In genomic region chr9:71770991-71771767, GRCm38 (mm10) we compare ENCODE assay signal across 8 mouse cellular contexts. TPM values are rescaled to one million over a fixed set of nuclear protein-coding genes. Genes with fewer than 3 reads are reported as not detected.
A peak's percentile ranks its signal among the peaks of the same experiment; 100 is the strongest.
DNase-seq lines count a peak whose midpoint lies in the region; ATAC-seq and TF ChIP-seq lines count a peak whose summit lies in the region.

TSS of gene Cgnl1 (minus strand) at chr9:71771602.

- TF ChIP-seq CTCF in forebrain, postnatal 0 days (IDR thresholded peaks at IDR 0.05; ENCODE audit: low read depth) = no peak
- TF ChIP-seq CTCF in stomach, postnatal 0 days (IDR thresholded peaks at IDR 0.05; ENCODE audit: low read depth) = peak; percentile 58

- peak; percentile 75 for ATAC-seq in forebrain, postnatal 0 days
- peak; percentile 85 for ATAC-seq in hindbrain, embryonic 12.5 days (ENCODE audit: low FRiP score)
- ATAC-seq in limb, embryonic 12.5 days (ENCODE audit: insufficient number of reproducible peaks, insufficient read depth, low FRiP score, low TSS enrichment, low read depth) = peak; percentile 77
- peak; percentile 91 for ATAC-seq in midbrain, embryonic 12.5 days (ENCODE audit: low FRiP score, low read depth)
- ATAC-seq in stomach, postnatal 0 days (ENCODE audit: low FRiP score, low TSS enrichment) = peak; percentile 90
- ATAC-seq in erythroid progenitor cell, adult 5-6 weeks (replicated peaks; ENCODE audit: low FRiP score, poor library complexity, severe bottlenecking) = no peak

- no peaks in the 10 kb centered on the region for H3K4me1 ChIP-seq in forebrain, postnatal 0 days (ENCODE audit: insufficient read depth)
- peaks cover 6% of the 10 kb centered on the region; the same call in 1 of the 2 replicates for H3K4me1 ChIP-seq in hindbrain, embryonic 12.5 days
- peaks cover 20% of the 10 kb centered on the region for H3K4me1 ChIP-seq in limb, embryonic 12.5 days (replicated peaks)
- H3K4me1 ChIP-seq in midbrain, embryonic 12.5 days = peaks cover 12% of the 10 kb centered on the region; the same call in 1 of the 2 replicates
- H3K4me1 ChIP-seq in stomach, postnatal 0 days (replicated peaks; ENCODE audit: control insufficient read depth, insufficient read depth) = 0 out of 2 replicates have a peak, but pooled peaks cover 2% of the 10 kb centered on the region

- peaks cover 19% of the 10 kb centered on the region for H3K27me3 ChIP-seq in forebrain, postnatal 0 days (ENCODE audit: insufficient read depth, low read length)
- peaks cover 56% of the 10 kb centered on the region for H3K27me3 ChIP-seq in hindbrain, embryonic 12.5 days
- H3K27me3 ChIP-seq in limb, embryonic 12.5 days = peaks cover 13% of the 10 kb centered on the region
- peaks cover 61% of the 10 kb centered on the region for H3K27me3 ChIP-seq in midbrain, embryonic 12.5 days
- H3K27me3 ChIP-seq in stomach, postnatal 0 days (ENCODE audit: control insufficient read depth, insufficient read depth, low read length) = no peaks in the 10 kb centered on the region

- peak; percentile 67 for DNase-seq in ZHBTc4 (ENCODE audit: low read depth, low spot score)
- peak; percentile 62 for DNase-seq in cerebellum, adult 11-12 months
- peak; percentile 30 for DNase-seq in forebrain, postnatal 0 days
- DNase-seq in stomach, postnatal 0 days (ENCODE audit: low spot score) = peak; percentile 75

- peak within 1 kb of the TSS; percentile 49 for H3K4me3 ChIP-seq in forebrain, postnatal 0 days (ENCODE audit: low read depth, low read length)
- peak within 1 kb of the TSS; percentile 62 for H3K4me3 ChIP-seq in hindbrain, embryonic 12.5 days
- peak within 1 kb of the TSS; percentile 66 for H3K4me3 ChIP-seq in limb, embryonic 12.5 days (replicated peaks)
- H3K4me3 ChIP-seq in midbrain, embryonic 12.5 days = peak within 1 kb of the TSS; percentile 65
- peak within 1 kb of the TSS; percentile 68 for H3K4me3 ChIP-seq in stomach, postnatal 0 days (ENCODE audit: low read depth, low read length)

- no peaks in the 10 kb centered on the region for H3K36me3 ChIP-seq in forebrain, postnatal 0 days (ENCODE audit: insufficient read depth)
- no peaks in the 10 kb centered on the region for H3K36me3 ChIP-seq in hindbrain, embryonic 12.5 days
- H3K36me3 ChIP-seq in limb, embryonic 12.5 days = no peaks in the 10 kb centered on the region
- no peaks in the 10 kb centered on the region for H3K36me3 ChIP-seq in midbrain, embryonic 12.5 days
- no peaks in the 10 kb centered on the region for H3K36me3 ChIP-seq in stomach, postnatal 0 days (ENCODE audit: control insufficient read depth, insufficient read depth, low read length)

- WGBS in forebrain, postnatal 0 days = 2% methylated on average over 62 of the region's 67 CpGs
- WGBS in hindbrain, embryonic 12.5 days = under 1% methylated on average over 60 of the region's 67 CpGs
- WGBS in limb, embryonic 12.5 days = under 1% methylated on average over 49 of the region's 67 CpGs
- 0% methylated on average over 60 of the region's 67 CpGs for WGBS in midbrain, embryonic 12.5 days
- under 1% methylated on average over 64 of the region's 67 CpGs for WGBS in stomach, postnatal 0 days

- no peaks in the 10 kb centered on the region for H3K9me3 ChIP-seq in forebrain, postnatal 0 days (ENCODE audit: low read length)
- no peaks in the 10 kb centered on the region for H3K9me3 ChIP-seq in hindbrain, embryonic 12.5 days (replicated peaks)
- H3K9me3 ChIP-seq in limb, embryonic 12.5 days = no peaks in the 10 kb centered on the region
- no peaks in the 10 kb centered on the region for H3K9me3 ChIP-seq in midbrain, embryonic 12.5 days
- H3K9me3 ChIP-seq in stomach, postnatal 0 days (ENCODE audit: control insufficient read depth, low read length) = no peaks in the 10 kb centered on the region

- peak within 1 kb of the TSS; percentile 47 for H3K9ac ChIP-seq in forebrain, postnatal 0 days
- peak within 1 kb of the TSS; percentile 69 for H3K9ac ChIP-seq in hindbrain, embryonic 12.5 days
- peak within 1 kb of the TSS; percentile 75 for H3K9ac ChIP-seq in limb, embryonic 12.5 days (replicated peaks)
- H3K9ac ChIP-seq in midbrain, embryonic 12.5 days (replicated peaks) = peak within 1 kb of the TSS; percentile 63
- H3K9ac ChIP-seq in stomach, postnatal 0 days (ENCODE audit: low read length) = peak within 1 kb of the TSS; percentile 72

- peak within 1 kb of the TSS; percentile 92 for H3K4me2 ChIP-seq in forebrain, postnatal 0 days (ENCODE audit: low read depth)
- H3K4me2 ChIP-seq in hindbrain, embryonic 12.5 days (replicated peaks) = peak within 1 kb of the TSS; percentile 89
- H3K4me2 ChIP-seq in limb, embryonic 12.5 days = peak within 1 kb of the TSS; percentile 83
- peak within 1 kb of the TSS; percentile 94 for H3K4me2 ChIP-seq in midbrain, embryonic 12.5 days (replicated peaks)
- peak within 1 kb of the TSS; percentile 73 for H3K4me2 ChIP-seq in stomach, postnatal 0 days (replicated peaks; ENCODE audit: low read depth)

- no peak for TF ChIP-seq EP300 in stomach, postnatal 0 days (optimal IDR thresholded peaks at IDR 0.05)

- H3K27ac ChIP-seq in forebrain, postnatal 0 days (ENCODE audit: low read depth, low read length) = no peak within 1 kb of the TSS
- H3K27ac ChIP-seq in hindbrain, embryonic 12.5 days = no peak within 1 kb of the TSS
- H3K27ac ChIP-seq in limb, embryonic 12.5 days = peak within 1 kb of the TSS; percentile 71
- H3K27ac ChIP-seq in midbrain, embryonic 12.5 days (replicated peaks) = no peak within 1 kb of the TSS
- H3K27ac ChIP-seq in stomach, postnatal 0 days (replicated peaks) = peak within 1 kb of the TSS; percentile 84

RNA-seq across cellular contexts. Expression of gene Cgnl1, which starts in this region (rescaled TPM):
- 5.8 and 8.5 TPM in 2 replicates for total RNA-seq in forebrain, postnatal 0 days (2014; rRNA removed)
- polyA plus RNA-seq in forebrain, postnatal 0 days (2015; fragmentation: Nextera tagmentation; extraction: Ambion mirVana) = 3.4 and 5.0 TPM in 2 replicates
- polyA plus RNA-seq in hindbrain, embryonic 12.5 days (2016; fragmentation: Nextera tagmentation; extraction: Ambion mirVana) = 7.1 and 7.3 TPM in 2 replicates
- polyA plus RNA-seq in limb, embryonic 12.5 days (2016; fragmentation: Nextera tagmentation; extraction: Ambion mirVana) = 8.8 and 9.2 TPM in 2 replicates
- 5.6 and 7.0 TPM in 2 replicates for polyA plus RNA-seq in midbrain, embryonic 12.5 days (2016; fragmentation: Nextera tagmentation; extraction: Ambion mirVana)
- polyA plus RNA-seq in stomach, postnatal 0 days (2015; fragmentation: Nextera tagmentation; extraction: Ambion mirVana) = 5.2 and 6.3 TPM in 2 replicates
- total RNA-seq in erythroid progenitor cell, adult 5-6 weeks (2015; ENCODE audit: low replicate concordance) = not detected in 2 replicates
- not detected in 2 replicates for total RNA-seq in erythroid progenitor cell, adult 5-6 weeks (2017; ENCODE audit: low replicate concordance)

Comparison
In these comparisons a context has a peak if more than half of its experiments do, and no peak if none do; other contexts are left out.
1. H3K27ac ChIP-seq: peak in limb, embryonic 12.5 days (single experiment) and stomach, postnatal 0 days (single experiment); none in forebrain, postnatal 0 days (single experiment), hindbrain, embryonic 12.5 days (single experiment) and midbrain, embryonic 12.5 days (single experiment).
2. Peak in every context shown above with its lines, with median percentiles within 50 percentile points of each other: DNase-seq, H3K4me2 ChIP-seq, H3K4me3 ChIP-seq and H3K9ac ChIP-seq.